Mouse (Mus musculus) large intestine, adult 2 months (tissue): ENCODE results near the gene Sstr3. TPM values are rescaled to one million over a fixed set of nuclear protein-coding genes. Genes with fewer than 3 reads are reported as not detected.

Experiments
- DNase-seq: peaks from one replicate; pipeline ENCODE4 v3.0.0-alpha.2; 2012; ENCODE audit warnings: low read depth, low spot score
- WGBS: fragments of 180-500 bp; shearing (Covaris S2); methylation state at CpG from one replicate; pipeline ENCODE4 v1.1.7; 2018; 5-methylcytosine and 5-hydroxymethylcytosine counted together
- polyA plus RNA-seq: library from polyadenylated mRNA; depleted of rRNA; stranded (reverse); fragments of >200 nt; gene quantifications from 2 replicates; pipeline ENCODE4 v1.2.3, GENCODE M21; 2012

The Sstr3 gene
- polyA plus RNA-seq, 1 experiment: 0.82 TPM

GRCm38 (mm10) chr15:78532566-78533345 lies 11.7 kb downstream of the Sstr3 start:
- 19% methylated on average over 10 of the region's 10 CpGs for WGBS
- DNase-seq: peak; percentile 74

GRCm38 (mm10) chr15:78531901-78532469 lies 12.5 kb downstream of the Sstr3 start:
- WGBS: under 1% methylated on average over 25 of the region's 25 CpGs
- DNase-seq: peak; percentile 94

- 25% methylated on average over 4 of the region's 4 CpGs for WGBS
- no peak for DNase-seq
Measured at GRCm38 (mm10) chr15:78531451-78531720, 13.1 kb downstream of the Sstr3 start.

GRCm38 (mm10) chr15:78530671-78531450 lies 13.6 kb downstream of the Sstr3 start, which contains the start of gene C1qtnf6:
C1qtnf6 (minus strand) TSS chr15:78531416.
- 37% methylated on average over 17 of the region's 17 CpGs for WGBS
- no peak for DNase-seq

- 64% methylated on average over 3 of the region's 3 CpGs for WGBS
- no peak for DNase-seq
Measured at GRCm38 (mm10) chr15:78530141-78530540, 14.3 kb downstream of the Sstr3 start.

GRCm38 (mm10) chr15:78529428-78529990 lies 15.0 kb downstream of the Sstr3 start:
- WGBS: 14% methylated on average over 15 of the region's 15 CpGs
- DNase-seq: no peak

- WGBS: 29% methylated on average over 11 of the region's 11 CpGs
- DNase-seq: no peak
Measured at GRCm38 (mm10) chr15:78528726-78529411, 15.6 kb downstream of the Sstr3 start.

- 70% methylated on average over 7 of the region's 7 CpGs for WGBS
- DNase-seq: no peak
Measured at GRCm38 (mm10) chr15:78527973-78528372, 16.5 kb downstream of the Sstr3 start.

- WGBS: 92% methylated on average over 5 of the region's 5 CpGs
- no peak for DNase-seq
Measured at GRCm38 (mm10) chr15:78524163-78524562, 20.3 kb downstream of the Sstr3 start.

GRCm38 (mm10) chr15:78521892-78522291 lies 22.6 kb downstream of the Sstr3 start:
- DNase-seq: no peak
- WGBS: 85% methylated on average over 6 of the region's 6 CpGs

GRCm38 (mm10) chr15:78521331-78521730 lies 23.2 kb downstream of the Sstr3 start:
- 61% methylated on average over 8 of the region's 8 CpGs for WGBS
- no peak for DNase-seq

GRCm38 (mm10) chr15:78520112-78520715 lies 24.3 kb downstream of the Sstr3 start:
- 24% methylated on average over 13 of the region's 13 CpGs for WGBS
- peak; percentile 46 for DNase-seq

- no peak for DNase-seq
- WGBS: 74% methylated on average over 7 of the region's 7 CpGs
Measured at GRCm38 (mm10) chr15:78518221-78518620, 26.3 kb downstream of the Sstr3 start.

- DNase-seq: no peak
Measured at GRCm38 (mm10) chr15:78515759-78516158, 28.7 kb downstream of the Sstr3 start.

GRCm38 (mm10) chr15:78514393-78515146 lies 29.9 kb downstream of the Sstr3 start:
- WGBS: 14% methylated on average over 7 of the region's 7 CpGs
- peak; percentile 65 for DNase-seq

More at GRCm38 (mm10) chr15:78515759-78516158, 28.7 kb downstream of the Sstr3 start:
- 79% methylated on average over 6 of the region's 6 CpGs for WGBS

GRCm38 (mm10) chr15:78513019-78513418 lies 31.5 kb downstream of the Sstr3 start:
- 72% methylated on average over 14 of the region's 14 CpGs for WGBS

GRCm38 (mm10) chr15:78511951-78512350 lies 32.5 kb downstream of the Sstr3 start:
- DNase-seq: no peak
- WGBS: 72% methylated on average over 7 of the region's 7 CpGs

More at GRCm38 (mm10) chr15:78513019-78513418, 31.5 kb downstream of the Sstr3 start:
- DNase-seq: no peak

- no peak for DNase-seq
- 82% methylated on average over 6 of the region's 6 CpGs for WGBS
Measured at GRCm38 (mm10) chr15:78510736-78511135, 33.7 kb downstream of the Sstr3 start.
